Mouse (Mus musculus) cerebellum, postnatal 10 days (tissue): ENCODE data around the gene Fam71f2.
A peak's percentile ranks its signal among the peaks of the same experiment; 100 is the strongest.

ENCODE experiments used
- DNase-seq, 2 experiments: peaks; one replicate each; pipeline ENCODE4 v3.0.0; 2021; ENCODE audit warnings: mixed read lengths in 2 of 2

Gene Fam71f2

GRCm38 (mm10) chr6:29279293-29279692 is at the start of gene Fam71f2:
TSS of gene Fam71f2 (plus strand) at chr6:29279593.
- no peak for DNase-seq

- DNase-seq = no peak
Observed at GRCm38 (mm10) chr6:29230386-29230785, 49.0 kb upstream of the Fam71f2 start.

DNA sequence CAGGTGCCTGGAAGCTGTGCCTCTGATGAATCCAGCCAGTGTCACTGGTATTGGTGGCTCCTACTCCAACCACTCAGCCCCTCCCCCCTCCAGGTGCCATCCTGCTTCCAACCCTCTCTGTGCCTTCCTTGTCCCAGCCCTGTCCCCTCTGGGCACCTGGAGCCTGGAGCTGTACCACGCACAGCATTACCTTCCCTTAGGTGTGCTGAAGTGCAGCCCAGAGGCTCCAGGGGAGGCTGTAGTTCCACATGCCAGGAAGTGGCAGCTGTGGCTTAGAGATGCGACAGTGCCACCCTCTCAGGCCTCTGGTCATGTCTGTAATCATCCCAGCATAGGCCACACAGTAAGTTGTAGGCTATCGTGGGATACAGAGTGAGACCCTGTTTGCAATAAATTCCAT is 47.6 kb upstream of the Fam71f2 start:
- DNase-seq = no peak

DNA sequence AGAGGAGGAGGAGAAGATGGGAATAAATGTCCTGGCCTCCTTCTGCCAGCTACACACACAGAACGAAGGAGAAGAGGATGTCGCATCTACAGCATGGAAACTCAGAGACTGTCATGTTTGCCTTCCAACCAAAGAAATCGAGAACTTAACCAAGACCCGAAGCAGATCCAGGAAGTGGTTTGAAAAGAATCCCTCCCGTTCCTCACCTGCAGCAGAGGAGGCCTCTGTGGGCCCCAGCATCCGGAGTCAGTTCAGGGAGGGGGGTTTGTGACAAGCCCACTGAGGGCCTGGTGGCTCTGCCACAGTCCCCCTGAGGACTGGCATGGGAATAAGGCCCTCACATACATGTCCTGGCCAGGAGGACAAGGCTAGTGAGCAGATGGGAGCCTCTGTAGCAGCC is 47.1 kb upstream of the Fam71f2 start:
- no peak for DNase-seq

- no peak for DNase-seq
Observed at GRCm38 (mm10) chr6:29233710-29234109, 45.7 kb upstream of the Fam71f2 start.

- peak in 1 of 2 experiments; percentile 36 for DNase-seq
Observed at GRCm38 (mm10) chr6:29234272-29234671, 45.1 kb upstream of the Fam71f2 start.

GRCm38 (mm10) chr6:29240806-29241205 is 38.6 kb upstream of the Fam71f2 start:
- peak; percentile 68 to 79 for DNase-seq

- DNase-seq = no peak
Observed at GRCm38 (mm10) chr6:29241697-29242096, 37.7 kb upstream of the Fam71f2 start.

DNA sequence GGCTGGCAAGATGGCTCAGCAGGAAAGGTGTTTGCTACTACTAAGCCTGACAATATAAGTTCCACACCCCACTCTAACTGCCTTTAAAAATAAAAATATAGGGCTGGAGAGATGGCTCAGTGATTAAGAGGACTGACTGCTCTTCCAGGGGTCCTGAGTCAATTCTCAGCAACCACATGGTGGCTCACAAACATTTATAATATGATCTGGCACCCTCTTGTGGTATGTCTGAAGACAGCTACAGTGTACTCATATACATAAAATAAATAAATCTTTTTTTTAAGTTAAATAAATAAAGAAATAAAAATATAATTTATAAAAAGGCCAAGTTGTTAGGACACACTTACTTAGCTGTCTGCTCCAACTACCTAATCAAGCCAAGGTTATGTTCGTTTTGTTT is 37.1 kb upstream of the Fam71f2 start:
- no peak for DNase-seq

- DNase-seq = no peak
Observed at GRCm38 (mm10) chr6:29245272-29246120, 33.9 kb upstream of the Fam71f2 start.

GRCm38 (mm10) chr6:29246183-29246582 is 33.2 kb upstream of the Fam71f2 start:
- no peak for DNase-seq

DNA sequence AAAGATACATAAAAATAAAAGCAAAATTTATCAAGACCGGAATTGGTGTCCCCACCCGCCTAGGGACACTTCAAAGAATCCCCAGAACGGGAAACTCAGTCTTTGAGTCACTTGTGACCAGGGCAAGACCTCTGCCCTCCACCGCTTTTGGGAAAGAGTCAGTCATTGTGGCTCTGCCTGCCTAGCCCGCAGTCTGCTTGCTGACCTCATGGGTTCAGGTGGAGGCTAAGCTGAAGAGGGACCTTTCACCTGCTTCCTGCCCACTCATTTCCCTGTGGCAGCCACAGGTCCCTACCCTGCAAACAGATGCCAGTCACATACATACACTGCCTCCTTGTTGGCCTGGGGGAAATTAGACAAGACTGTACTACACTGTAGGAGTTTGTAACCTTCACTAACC is 32.8 kb upstream of the Fam71f2 start:
- no peak for DNase-seq

DNA sequence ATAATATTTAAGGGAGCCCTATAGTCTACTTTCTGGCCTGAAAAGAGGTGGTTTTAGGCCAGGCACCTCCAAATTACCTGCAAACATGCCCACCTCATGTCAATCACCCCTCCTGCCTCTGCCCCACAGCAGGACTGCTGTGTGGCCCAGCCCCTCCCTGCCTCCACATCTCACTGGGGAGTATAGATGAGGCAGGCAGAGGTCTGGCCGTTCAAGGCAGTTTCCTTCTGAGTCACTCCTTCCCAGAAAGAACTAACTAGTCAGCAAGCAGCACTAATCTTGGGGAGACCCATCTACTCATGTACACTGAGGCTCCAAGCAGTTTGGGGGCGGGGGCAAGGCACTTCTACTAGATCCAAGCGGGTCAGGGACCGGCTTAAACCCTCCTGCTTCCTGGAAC is 32.3 kb upstream of the Fam71f2 start:
- no peak for DNase-seq

DNA sequence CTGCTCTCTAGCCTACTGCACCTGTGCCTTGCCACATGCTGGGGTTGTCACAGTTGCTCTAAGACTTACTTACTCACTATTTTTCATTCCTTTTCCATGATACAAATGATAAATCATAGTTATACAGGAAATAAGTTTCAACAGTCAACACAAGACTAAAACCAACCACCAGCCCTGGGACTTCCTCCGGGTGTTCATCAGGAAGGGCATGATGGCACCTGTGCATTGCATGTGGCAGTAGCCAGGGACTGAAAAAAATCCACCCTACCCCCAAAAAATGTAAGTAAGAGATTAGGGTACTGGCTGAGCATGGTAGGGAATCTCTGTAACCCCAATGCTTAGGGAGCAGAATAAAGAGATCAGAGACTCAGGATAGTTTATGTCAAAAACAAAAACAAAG is 20.0 kb upstream of the Fam71f2 start:
- DNase-seq = no peak

DNA sequence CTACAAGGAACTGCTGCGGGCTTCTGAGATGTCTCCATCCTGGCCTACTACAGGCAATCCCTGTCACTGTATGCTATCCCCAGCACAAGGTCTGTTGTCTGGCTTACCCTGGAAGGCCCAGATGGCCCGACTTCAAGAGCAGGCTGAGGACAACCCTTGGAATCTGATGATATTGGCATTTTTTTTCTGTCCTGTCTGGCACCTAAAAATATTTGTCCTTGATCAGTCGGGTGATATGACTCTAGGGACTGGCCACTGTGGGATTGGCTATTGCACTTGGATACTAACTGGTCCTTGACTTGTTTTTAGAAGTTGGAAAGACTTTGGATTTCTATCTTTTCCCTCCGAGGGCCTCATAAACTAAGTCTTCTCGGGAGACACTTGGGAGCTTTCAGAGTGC is 17.6 kb upstream of the Fam71f2 start:
- DNase-seq = peak in 1 of 2 experiments; percentile 19

DNA sequence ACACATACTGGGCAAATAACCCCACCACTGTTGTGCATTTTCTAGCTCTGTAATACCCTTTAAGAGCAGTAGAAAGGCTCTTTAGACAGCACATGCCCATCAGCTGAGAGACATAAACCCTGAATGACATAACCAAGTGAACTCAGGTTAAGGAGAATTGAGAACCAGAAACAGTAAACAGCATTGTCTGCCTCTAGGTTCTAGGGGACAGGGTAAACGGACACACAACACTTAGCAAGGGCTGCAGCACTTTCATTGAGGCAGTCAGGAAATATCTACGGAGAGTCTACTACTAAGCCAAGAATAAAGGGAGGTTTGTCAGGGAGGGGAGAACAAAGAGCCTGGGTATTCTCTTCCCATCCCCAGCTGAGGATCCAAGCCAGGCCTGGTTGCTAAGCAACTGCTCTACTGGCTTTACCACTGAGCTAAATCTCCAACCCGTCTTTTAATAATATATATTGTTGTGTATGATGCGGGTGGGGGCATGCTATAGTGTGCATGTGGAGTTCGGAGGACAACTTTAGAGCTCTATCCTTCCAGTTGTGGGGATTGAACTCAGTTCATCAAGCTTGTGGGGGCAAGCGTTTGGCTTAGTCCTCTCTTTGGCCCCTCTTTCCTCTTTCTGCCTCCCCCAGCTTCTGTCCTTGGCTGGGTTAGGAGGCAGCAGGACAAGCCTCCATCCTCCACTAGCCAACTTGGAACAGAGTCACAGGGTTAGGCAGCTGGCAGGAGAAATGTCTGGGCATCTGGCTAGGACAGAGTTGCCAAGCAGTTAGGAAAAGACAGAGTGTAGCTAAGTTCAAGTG is 15.5 kb upstream of the Fam71f2 start:
- DNase-seq = peak; percentile 87 to 90

- no peak for DNase-seq
Observed at GRCm38 (mm10) chr6:29264456-29264781, 15.0 kb upstream of the Fam71f2 start.

DNA sequence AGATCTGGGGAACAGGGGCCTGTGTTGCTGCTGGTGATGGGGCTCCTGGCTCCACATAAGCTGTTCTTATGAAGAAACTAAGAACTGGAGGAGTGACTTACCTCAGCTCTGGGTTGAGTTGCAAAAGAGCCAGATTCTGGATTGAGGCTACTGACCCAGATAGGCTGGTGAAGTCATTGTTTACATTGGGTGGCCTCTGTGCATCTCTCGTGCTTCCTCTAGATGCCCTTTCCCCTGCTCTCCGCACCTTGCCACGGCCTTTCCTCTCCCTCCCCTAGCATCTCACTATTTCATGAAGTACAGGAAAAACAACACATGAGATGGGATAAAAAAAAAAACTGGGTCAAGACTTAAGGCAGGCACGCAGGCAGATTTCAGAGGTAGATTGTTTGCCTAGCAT is 12.5 kb upstream of the Fam71f2 start:
- DNase-seq = no peak

GRCm38 (mm10) chr6:29269006-29269668 is 10.3 kb upstream of the Fam71f2 start:
- DNase-seq = no peak

- DNase-seq = no peak
Observed at GRCm38 (mm10) chr6:29270961-29271360, 8.4 kb upstream of the Fam71f2 start.

DNA sequence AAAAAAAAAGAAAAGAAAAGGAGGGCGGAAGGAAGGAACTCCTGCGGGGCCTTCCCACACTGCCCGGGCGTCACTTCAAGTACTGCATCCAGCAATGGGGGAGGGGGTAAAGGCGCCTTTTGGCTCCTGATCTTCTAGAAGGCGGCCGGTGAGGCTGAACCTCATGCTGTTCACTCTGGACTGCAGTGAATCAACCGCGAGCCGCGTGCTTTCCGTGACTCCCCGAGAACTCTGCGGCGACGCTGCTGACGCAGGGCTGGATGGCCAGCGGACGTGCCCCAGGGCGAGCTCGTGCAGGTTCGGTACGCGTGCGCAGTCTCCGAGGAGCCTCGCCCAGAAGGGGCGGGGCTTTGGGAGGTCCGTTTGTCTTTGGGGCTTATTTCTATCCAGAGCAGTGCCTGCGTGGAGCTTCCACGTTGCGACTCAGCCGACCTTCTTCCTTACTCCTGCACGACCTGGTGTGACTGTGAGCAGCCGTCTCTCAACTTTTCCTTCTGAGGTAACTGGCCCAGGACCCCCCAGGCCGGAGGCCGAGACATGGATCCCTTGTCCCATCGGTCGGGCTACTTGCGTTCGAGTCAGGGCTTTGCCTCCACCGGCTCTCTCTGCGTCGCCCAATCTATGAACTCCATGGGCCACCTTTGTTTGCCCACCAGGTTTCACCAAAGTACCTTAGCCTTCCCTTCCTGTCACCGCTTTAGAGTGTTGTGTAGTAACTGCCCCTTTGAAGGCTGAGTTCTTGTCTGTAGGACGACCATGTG is 6.9 kb upstream of the Fam71f2 start, which contains the start of gene Hilpda:
Gene Hilpda (plus strand): TSS at position 177 of the 761 bp plus-strand sequence.
- peak; percentile 91 to 94 for DNase-seq

GRCm38 (mm10) chr6:29276746-29277145 is 2.6 kb upstream of the Fam71f2 start:
- no peak for DNase-seq
